Mouse (Mus musculus): ENCODE data around the gene Dner. TPM values are rescaled to one million over a fixed set of nuclear protein-coding genes. Genes with fewer than 3 reads are reported as not detected.

The Dner gene
- polyA plus RNA-seq, 1 experiment from 2014 or later = 6.6 TPM

DNA sequence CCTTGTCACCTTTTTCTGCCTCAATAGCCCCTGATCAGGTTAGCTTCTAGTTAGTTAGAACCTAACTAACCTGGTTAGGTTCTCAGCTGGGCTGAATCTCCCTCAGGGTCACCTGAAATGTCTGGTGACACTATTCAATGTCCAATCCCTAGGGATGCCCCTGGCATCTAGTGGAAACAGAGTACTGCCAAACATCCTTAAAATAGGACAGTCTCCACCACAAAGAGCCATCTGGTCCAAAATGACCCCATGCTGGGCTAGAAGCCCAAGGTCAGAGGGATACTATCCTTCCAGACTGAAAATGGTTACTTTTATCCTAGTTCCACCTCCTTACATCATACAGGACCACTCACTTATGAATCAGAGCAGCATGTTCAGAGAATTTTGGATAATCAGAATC lies 211.0 kb downstream of the Dner start:
- Histone ChIP-seq H3K4me3 (ENCODE audit: low read depth, low read length) (no peak overlapping the region), H3K27ac (replicated peaks; ENCODE audit: low read depth, low read length) (no peak overlapping the region), H3K36me3 (replicated peaks; ENCODE audit: control insufficient read depth, insufficient read depth, low read depth, low read length) (no peaks in the 10 kb centered on the region), H3K4me1 (ENCODE audit: control insufficient read depth, insufficient read depth, low read length) (no peaks in the 10 kb centered on the region), H3K27me3 (ENCODE audit: control insufficient read depth, insufficient read depth, low read length) (no peaks in the 10 kb centered on the region), H3K9me3 (replicated peaks; ENCODE audit: control insufficient read depth, low read length) (no peaks in the 10 kb centered on the region), H3K4me2 (ENCODE audit: low read depth, low read length) (no peak overlapping the region), H3K9ac (replicated peaks; ENCODE audit: low read length) (no peak overlapping the region)
- no peak for DNase-seq (ENCODE audit: low spot score)
- no peak for ATAC-seq (replicated peaks; ENCODE audit: insufficient number of reproducible peaks, low FRiP score, low TSS enrichment, low read depth)

- no peaks in the 10 kb centered on the region for H3K27me3 ChIP-seq (ENCODE audit: control insufficient read depth, insufficient read depth, low read length)
- WGBS = 86% methylated on average over 3 of the region's 3 CpGs
- H3K9ac ChIP-seq (replicated peaks; ENCODE audit: low read length) = no peak overlapping the region
- no peak overlapping the region for H3K27ac ChIP-seq (replicated peaks; ENCODE audit: low read depth, low read length)
- no peak overlapping the region for H3K4me2 ChIP-seq (ENCODE audit: low read depth, low read length)
- H3K9me3 ChIP-seq (replicated peaks; ENCODE audit: control insufficient read depth, low read length) = no peaks in the 10 kb centered on the region
- ATAC-seq (replicated peaks; ENCODE audit: insufficient number of reproducible peaks, low FRiP score, low TSS enrichment, low read depth) = no peak
- H3K36me3 ChIP-seq (replicated peaks; ENCODE audit: control insufficient read depth, insufficient read depth, low read depth, low read length) = no peaks in the 10 kb centered on the region
- no peak for DNase-seq (ENCODE audit: low spot score)
- H3K4me3 ChIP-seq (ENCODE audit: low read depth, low read length) = no peak overlapping the region
- H3K4me1 ChIP-seq (ENCODE audit: control insufficient read depth, insufficient read depth, low read length) = no peaks in the 10 kb centered on the region
Observed at GRCm38 (mm10) chr1:84484577-84484976, 211.4 kb downstream of the Dner start.

GRCm38 (mm10) chr1:84479976-84480375 lies 216.0 kb downstream of the Dner start:
- no peaks in the 10 kb centered on the region for H3K9me3 ChIP-seq (replicated peaks; ENCODE audit: control insufficient read depth, low read length)

GRCm38 (mm10) chr1:84474274-84474673 lies 221.7 kb downstream of the Dner start:
- Histone ChIP-seq H3K9ac (replicated peaks; ENCODE audit: low read length) (no peak overlapping the region), H3K4me1 (ENCODE audit: control insufficient read depth, insufficient read depth, low read length) (no peaks in the 10 kb centered on the region), H3K27me3 (ENCODE audit: control insufficient read depth, insufficient read depth, low read length) (no peaks in the 10 kb centered on the region), H3K36me3 (replicated peaks; ENCODE audit: control insufficient read depth, insufficient read depth, low read depth, low read length) (no peaks in the 10 kb centered on the region), H3K4me3 (ENCODE audit: low read depth, low read length) (no peak overlapping the region), H3K4me2 (ENCODE audit: low read depth, low read length) (no peak overlapping the region), H3K9me3 (replicated peaks; ENCODE audit: control insufficient read depth, low read length) (no peaks in the 10 kb centered on the region), H3K27ac (replicated peaks; ENCODE audit: low read depth, low read length) (no peak overlapping the region)
- ATAC-seq (replicated peaks; ENCODE audit: insufficient number of reproducible peaks, low FRiP score, low TSS enrichment, low read depth) (no peak), DNase-seq (ENCODE audit: low spot score) (no peak)
- WGBS = 77% methylated on average over 3 of the region's 3 CpGs

More at GRCm38 (mm10) chr1:84479976-84480375, 216.0 kb downstream of the Dner start:
- ATAC-seq (replicated peaks; ENCODE audit: insufficient number of reproducible peaks, low FRiP score, low TSS enrichment, low read depth) (no peak), DNase-seq (ENCODE audit: low spot score) (no peak)
- H3K4me2 ChIP-seq (ENCODE audit: low read depth, low read length) = no peak overlapping the region
- no peaks in the 10 kb centered on the region for H3K4me1 ChIP-seq (ENCODE audit: control insufficient read depth, insufficient read depth, low read length)
- WGBS = 95% methylated on average over 8 of the region's 8 CpGs
- no peak overlapping the region for H3K9ac ChIP-seq (replicated peaks; ENCODE audit: low read length)
- no peaks in the 10 kb centered on the region for H3K27me3 ChIP-seq (ENCODE audit: control insufficient read depth, insufficient read depth, low read length)
- H3K4me3 ChIP-seq (ENCODE audit: low read depth, low read length) = no peak overlapping the region
- no peaks in the 10 kb centered on the region for H3K36me3 ChIP-seq (replicated peaks; ENCODE audit: control insufficient read depth, insufficient read depth, low read depth, low read length)
- no peak overlapping the region for H3K27ac ChIP-seq (replicated peaks; ENCODE audit: low read depth, low read length)

DNA sequence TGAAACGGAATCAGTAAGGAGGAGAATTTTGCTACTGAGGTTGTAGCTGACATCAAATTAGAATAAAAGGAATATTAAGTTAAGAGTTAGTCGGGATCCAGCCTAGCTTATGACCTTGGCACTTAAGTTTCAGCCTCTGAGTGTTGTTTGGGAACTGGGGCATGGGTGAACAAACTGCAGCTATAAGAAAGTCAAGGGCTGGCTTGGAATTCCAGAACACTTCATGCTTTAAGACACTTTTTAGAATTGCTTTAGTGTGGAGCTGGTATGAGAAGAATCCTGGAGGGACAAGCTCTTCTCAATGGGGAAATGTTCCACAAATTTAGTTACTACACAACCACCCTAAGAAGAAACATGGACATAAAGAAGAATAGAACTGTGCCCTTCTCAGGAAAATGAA lies 223.8 kb downstream of the Dner start:
- no peaks in the 10 kb centered on the region for H3K4me1 ChIP-seq (ENCODE audit: control insufficient read depth, insufficient read depth, low read length)
- no peak overlapping the region for H3K4me3 ChIP-seq (ENCODE audit: low read depth, low read length)
- 83% methylated on average over 2 of the region's 2 CpGs for WGBS
- no peaks in the 10 kb centered on the region for H3K27me3 ChIP-seq (ENCODE audit: control insufficient read depth, insufficient read depth, low read length)
- ATAC-seq (replicated peaks; ENCODE audit: insufficient number of reproducible peaks, low FRiP score, low TSS enrichment, low read depth) (no peak), DNase-seq (ENCODE audit: low spot score) (no peak)
- no peaks in the 10 kb centered on the region for H3K9me3 ChIP-seq (replicated peaks; ENCODE audit: control insufficient read depth, low read length)
- H3K9ac ChIP-seq (replicated peaks; ENCODE audit: low read length) = no peak overlapping the region
- no peaks in the 10 kb centered on the region for H3K36me3 ChIP-seq (replicated peaks; ENCODE audit: control insufficient read depth, insufficient read depth, low read depth, low read length)
- no peak overlapping the region for H3K27ac ChIP-seq (replicated peaks; ENCODE audit: low read depth, low read length)
- no peak overlapping the region for H3K4me2 ChIP-seq (ENCODE audit: low read depth, low read length)

DNA sequence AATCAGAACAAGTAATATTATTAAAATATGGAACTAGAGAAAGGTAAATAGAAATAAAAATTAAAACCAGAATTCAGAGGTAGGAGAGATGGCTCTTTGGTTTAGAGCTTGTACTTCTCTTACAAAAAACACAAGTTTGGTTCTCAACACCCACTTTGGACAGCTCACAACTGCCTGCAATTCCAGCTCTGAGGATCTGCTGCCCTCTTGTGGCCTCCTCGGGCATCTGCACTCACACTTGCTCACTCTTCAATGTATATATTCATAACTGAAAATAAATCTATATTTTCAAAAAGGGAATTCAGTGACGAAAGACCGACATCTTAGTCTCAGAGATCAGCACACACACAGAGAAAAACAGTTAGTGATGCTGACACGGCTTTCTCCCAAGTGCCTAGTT lies 225.7 kb downstream of the Dner start:
- no peak overlapping the region for H3K9ac ChIP-seq (replicated peaks; ENCODE audit: low read length)
- no peaks in the 10 kb centered on the region for H3K36me3 ChIP-seq (replicated peaks; ENCODE audit: control insufficient read depth, insufficient read depth, low read depth, low read length)
- H3K27ac ChIP-seq (replicated peaks; ENCODE audit: low read depth, low read length) = no peak overlapping the region
- no peaks in the 10 kb centered on the region for H3K27me3 ChIP-seq (ENCODE audit: control insufficient read depth, insufficient read depth, low read length)
- 70% methylated on average over 4 of the region's 4 CpGs for WGBS
- no peak for ATAC-seq (replicated peaks; ENCODE audit: insufficient number of reproducible peaks, low FRiP score, low TSS enrichment, low read depth)
- no peaks in the 10 kb centered on the region for H3K9me3 ChIP-seq (replicated peaks; ENCODE audit: control insufficient read depth, low read length)
- DNase-seq (ENCODE audit: low spot score) = peak; percentile 9
- no peak overlapping the region for H3K4me2 ChIP-seq (ENCODE audit: low read depth, low read length)
- H3K4me3 ChIP-seq (ENCODE audit: low read depth, low read length) = no peak overlapping the region
- no peaks in the 10 kb centered on the region for H3K4me1 ChIP-seq (ENCODE audit: control insufficient read depth, insufficient read depth, low read length)

- 84% methylated on average over 3 of the region's 3 CpGs for WGBS
- no peak for ATAC-seq (replicated peaks; ENCODE audit: insufficient number of reproducible peaks, low FRiP score, low TSS enrichment, low read depth)
Observed at GRCm38 (mm10) chr1:84467664-84468063, 228.4 kb downstream of the Dner start.

GRCm38 (mm10) chr1:84464761-84465160 lies 231.3 kb downstream of the Dner start:
- no peak overlapping the region for H3K9ac ChIP-seq (replicated peaks; ENCODE audit: low read length)
- no peak for DNase-seq (ENCODE audit: low spot score)
- H3K27me3 ChIP-seq (ENCODE audit: control insufficient read depth, insufficient read depth, low read length) = no peaks in the 10 kb centered on the region
- no peak for ATAC-seq (replicated peaks; ENCODE audit: insufficient number of reproducible peaks, low FRiP score, low TSS enrichment, low read depth)
- WGBS = 96% methylated on average over 3 of the region's 3 CpGs
- H3K4me1 ChIP-seq (ENCODE audit: control insufficient read depth, insufficient read depth, low read length) = no peaks in the 10 kb centered on the region
- no peaks in the 10 kb centered on the region for H3K36me3 ChIP-seq (replicated peaks; ENCODE audit: control insufficient read depth, insufficient read depth, low read depth, low read length)
- no peak overlapping the region for H3K27ac ChIP-seq (replicated peaks; ENCODE audit: low read depth, low read length)
- no peak overlapping the region for H3K4me3 ChIP-seq (ENCODE audit: low read depth, low read length)
- no peaks in the 10 kb centered on the region for H3K9me3 ChIP-seq (replicated peaks; ENCODE audit: control insufficient read depth, low read length)
- no peak overlapping the region for H3K4me2 ChIP-seq (ENCODE audit: low read depth, low read length)

More at GRCm38 (mm10) chr1:84467664-84468063, 228.4 kb downstream of the Dner start:
- no peak overlapping the region for H3K4me3 ChIP-seq (ENCODE audit: low read depth, low read length)
- no peak overlapping the region for H3K9ac ChIP-seq (replicated peaks; ENCODE audit: low read length)
- no peaks in the 10 kb centered on the region for H3K27me3 ChIP-seq (ENCODE audit: control insufficient read depth, insufficient read depth, low read length)
- H3K9me3 ChIP-seq (replicated peaks; ENCODE audit: control insufficient read depth, low read length) = no peaks in the 10 kb centered on the region
- no peak overlapping the region for H3K27ac ChIP-seq (replicated peaks; ENCODE audit: low read depth, low read length)
- DNase-seq (ENCODE audit: low spot score) = no peak
- H3K4me2 ChIP-seq (ENCODE audit: low read depth, low read length) = no peak overlapping the region
- no peaks in the 10 kb centered on the region for H3K4me1 ChIP-seq (ENCODE audit: control insufficient read depth, insufficient read depth, low read length)
- H3K36me3 ChIP-seq (replicated peaks; ENCODE audit: control insufficient read depth, insufficient read depth, low read depth, low read length) = no peaks in the 10 kb centered on the region
